Mouse (Mus musculus) 416B (cell line): ENCODE measurements around the gene Slc35f6.
"Not testable (repeated sequence)": the region's sequence is repeated elsewhere in the genome, so short reads cannot be mapped to it uniquely, and the experiment has no call there.

ENCODE experiments used
- DNase-seq: peaks from one replicate; pipeline ENCODE4 v3.0.0; 2011; ENCODE audit warnings: low read depth

Gene Slc35f6

GRCm38 (mm10) chr5:30655526-30656195 lies 7.9 kb downstream of the Slc35f6 start:
- DNase-seq, result no peak

DNA sequence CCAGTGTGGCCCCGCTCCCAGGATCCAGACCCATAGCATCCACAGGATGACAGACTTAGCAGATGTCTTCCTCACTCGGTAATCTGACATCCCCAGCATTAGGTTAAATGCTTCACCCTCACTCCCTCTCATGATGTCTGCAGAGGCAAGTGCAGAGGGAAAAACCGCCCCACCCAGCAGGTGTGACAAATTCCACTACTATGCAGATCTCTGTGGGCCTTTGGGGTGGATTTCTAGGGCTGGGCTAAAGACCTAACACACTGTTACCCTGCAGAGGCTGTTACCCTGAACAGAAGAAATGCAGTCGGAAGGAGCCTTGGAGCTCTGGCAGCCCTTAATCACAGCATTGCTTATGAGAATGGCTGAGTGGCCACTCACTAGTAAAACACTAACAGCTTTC lies 11.3 kb downstream of the Slc35f6 start:
- no peak for DNase-seq

DNA sequence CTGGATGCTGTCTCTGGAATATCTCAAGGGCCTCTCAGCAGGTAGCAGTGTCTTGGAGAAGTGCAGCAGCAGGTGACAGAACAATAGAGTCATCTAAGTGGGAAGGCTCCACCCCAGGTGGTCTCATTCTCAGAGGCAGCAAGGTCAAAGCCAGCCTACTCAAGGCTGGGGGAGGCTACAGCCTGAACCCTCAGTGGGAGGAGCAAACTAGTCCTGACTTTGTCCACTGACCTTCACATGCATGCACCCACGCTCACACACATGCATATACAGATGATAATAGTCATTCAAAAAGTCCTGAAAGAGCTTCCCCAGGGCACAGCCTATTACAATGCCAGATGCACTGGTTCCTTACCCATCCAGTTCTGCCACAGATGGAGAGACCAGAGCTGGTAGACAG lies 12.5 kb downstream of the Slc35f6 start:
- DNase-seq, result no peak

GRCm38 (mm10) chr5:30660813-30661212 lies 13.1 kb downstream of the Slc35f6 start:
- DNase-seq, result no peak

GRCm38 (mm10) chr5:30665360-30665759 lies 17.6 kb downstream of the Slc35f6 start:
- no peak for DNase-seq

- DNase-seq, result no peak
These were observed 18.2 kb downstream of the Slc35f6 start for GRCm38 (mm10) chr5:30665968-30666367.

- DNase-seq, result peak; percentile 99
These were observed 18.9 kb downstream of the Slc35f6 start, which contains the start of gene Cenpa for GRCm38 (mm10) chr5:30666391-30667195. Gene Cenpa (plus strand): TSS chr5:30666777.

DNA sequence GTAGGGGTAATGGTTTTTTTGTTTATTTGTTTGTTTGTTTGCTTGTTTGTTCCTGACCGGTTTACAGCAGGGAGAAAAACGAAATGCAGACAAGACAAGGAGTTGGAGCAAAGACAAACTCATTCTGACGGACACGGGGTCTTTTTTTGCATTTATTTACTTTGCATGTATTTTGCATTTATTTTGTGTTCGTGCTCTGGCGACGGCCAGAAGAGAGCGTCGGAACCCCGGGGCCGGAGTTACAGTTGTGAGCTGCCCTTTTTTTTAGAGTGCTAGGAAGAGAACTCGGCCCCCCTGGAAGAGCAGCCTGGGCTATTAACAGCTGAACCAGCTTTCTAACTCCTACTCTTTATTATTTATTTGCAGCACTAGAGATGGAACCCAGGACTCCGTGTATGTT lies 19.5 kb downstream of the Slc35f6 start:
- peak; percentile 27 for DNase-seq

- peak; percentile 34 for DNase-seq
These were observed 20.0 kb downstream of the Slc35f6 start for GRCm38 (mm10) chr5:30667686-30668085.

GRCm38 (mm10) chr5:30668637-30669495 lies 21.1 kb downstream of the Slc35f6 start:
- DNase-seq, result no peak

DNA sequence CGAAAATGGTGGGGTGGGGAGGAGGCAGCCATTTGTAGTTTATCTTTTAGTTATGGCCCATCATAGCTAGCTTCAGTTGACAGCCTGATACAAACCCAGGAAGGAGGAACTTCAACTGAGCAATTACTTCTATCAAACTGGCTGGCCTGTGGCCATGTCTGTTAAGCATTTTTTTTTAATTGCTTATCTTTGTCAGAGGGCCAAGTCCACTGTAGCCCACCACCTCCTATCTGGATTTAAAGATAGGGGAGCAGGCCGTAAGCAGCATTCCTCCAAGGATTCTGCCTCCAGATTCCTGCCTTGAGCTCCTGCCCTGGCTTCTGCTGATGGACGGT lies 21.7 kb downstream of the Slc35f6 start:
- DNase-seq, result no peak

- no peak for DNase-seq
These were observed 22.4 kb downstream of the Slc35f6 start for GRCm38 (mm10) chr5:30670091-30670490.

DNA sequence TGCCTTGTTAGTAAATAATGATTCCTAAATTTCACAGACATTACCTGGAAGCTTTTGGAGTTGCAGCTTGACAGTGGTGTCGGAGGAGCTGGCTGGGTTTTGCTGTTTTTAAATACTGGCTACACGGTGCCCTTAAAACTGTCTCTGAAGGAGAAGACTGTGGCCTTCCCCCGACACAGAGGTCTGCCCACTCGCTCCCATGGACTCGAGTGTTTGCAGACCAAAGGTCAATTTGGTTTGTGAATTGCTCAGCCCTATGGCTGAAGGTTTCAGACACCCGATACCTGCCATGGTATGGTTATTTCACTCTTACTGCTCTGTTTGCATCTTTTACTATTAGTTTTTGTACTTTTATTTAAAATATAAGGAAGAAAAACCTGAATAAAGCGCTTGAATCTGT lies 26.3 kb downstream of the Slc35f6 start:
- DNase-seq, result no peak

DNA sequence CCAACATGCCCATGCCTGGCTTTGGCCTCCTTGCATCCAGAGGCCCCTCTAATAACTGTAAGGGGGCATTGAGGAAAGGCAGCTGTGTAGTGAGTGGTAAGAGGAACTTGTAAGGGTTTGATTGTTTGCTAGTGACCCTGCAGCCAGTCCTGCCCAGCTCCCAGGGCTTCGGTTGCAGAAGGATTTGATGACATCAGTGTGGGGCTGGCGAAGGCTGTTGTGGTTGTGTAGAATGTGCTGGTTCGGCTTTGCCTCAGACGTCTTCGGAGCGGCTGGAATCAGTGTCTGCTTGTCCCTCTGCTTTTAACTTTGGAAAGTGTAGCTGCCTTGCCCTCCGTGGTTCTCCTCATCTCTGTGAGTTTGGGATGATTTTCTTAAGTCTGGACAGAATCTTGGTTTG lies 29.1 kb downstream of the Slc35f6 start:
- no peak for DNase-seq

DNA sequence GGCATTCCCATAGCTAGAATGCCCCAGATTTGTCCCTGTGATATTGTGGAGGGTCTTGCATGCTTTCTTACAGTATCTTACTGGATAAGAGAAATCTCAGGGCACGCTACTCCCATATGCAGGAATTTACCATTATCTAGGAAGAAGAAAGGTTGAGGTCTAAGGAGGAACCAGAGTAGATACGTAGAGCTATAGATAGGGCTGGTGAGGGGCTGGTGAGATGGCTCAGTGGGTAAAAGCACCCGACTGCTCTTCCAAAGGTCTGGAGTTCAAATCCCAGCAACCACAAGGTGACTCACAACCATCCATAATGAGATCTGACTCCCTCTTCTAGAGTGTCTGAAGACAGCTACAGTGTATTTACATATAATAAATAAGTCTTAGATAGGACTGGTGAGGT lies 30.3 kb downstream of the Slc35f6 start:
- not testable (repeated sequence) for DNase-seq

- DNase-seq, result peak; percentile 13
These were observed 31.1 kb downstream of the Slc35f6 start for GRCm38 (mm10) chr5:30678722-30679296.

DNA sequence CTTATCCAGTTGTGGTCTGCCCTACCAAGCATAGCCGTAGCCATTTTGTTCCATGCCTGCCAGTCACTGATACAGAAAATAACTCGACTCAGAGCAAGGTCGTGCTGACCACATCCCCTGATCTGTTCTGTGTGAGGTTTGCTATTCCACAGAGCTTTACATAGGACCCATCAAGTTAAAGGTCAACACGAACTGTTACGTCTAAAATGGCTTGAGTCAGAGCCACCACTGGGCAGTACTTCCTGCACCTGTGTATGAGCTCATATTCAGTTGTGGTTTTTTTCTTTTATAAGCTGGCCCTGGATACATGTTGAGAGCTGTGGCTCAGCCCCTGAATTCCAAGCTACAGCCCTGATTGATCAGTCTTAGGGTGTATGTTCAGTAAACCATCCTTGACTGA lies 31.9 kb downstream of the Slc35f6 start:
- DNase-seq, result peak; percentile 92

- DNase-seq, result no peak
These were observed 34.2 kb downstream of the Slc35f6 start for GRCm38 (mm10) chr5:30681970-30682369.

- peak; percentile 59 for DNase-seq
These were observed 35.4 kb downstream of the Slc35f6 start for GRCm38 (mm10) chr5:30682967-30683600.

- peak; percentile 37 for DNase-seq
These were observed 36.3 kb downstream of the Slc35f6 start for GRCm38 (mm10) chr5:30683993-30684392.

DNA sequence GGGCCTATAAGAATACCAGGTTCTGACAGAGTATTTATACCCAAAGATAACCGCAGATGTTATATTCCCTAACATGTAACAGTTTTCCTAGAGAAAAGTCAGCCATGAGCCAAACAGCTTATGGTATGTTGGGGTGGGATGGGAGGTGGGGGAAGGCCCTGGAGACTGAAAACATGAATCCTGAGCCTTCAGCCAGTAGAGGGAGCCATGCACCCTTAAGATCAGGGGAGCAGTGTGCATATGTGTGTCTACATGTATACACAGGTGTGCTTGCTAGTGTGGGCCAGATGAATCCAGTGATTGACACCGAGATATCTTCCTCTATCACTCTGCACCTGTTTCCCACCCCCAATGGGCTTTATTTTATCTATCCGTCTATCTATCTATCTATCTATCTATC lies 39.0 kb downstream of the Slc35f6 start:
- DNase-seq, result peak; percentile 38
